18 mouse cellular contexts compared by ENCODE assay signal in genomic region chr15:86919704-86920103, GRCm38 (mm10).
A peak's percentile ranks its signal among the peaks of the same experiment; 100 is the strongest.
DNase-seq lines count a peak whose midpoint lies in the region; ATAC-seq lines count a peak whose summit lies in the region.
"Had no signal": no experiment of that assay in that cellular context is flagged by ENCODE, and none has a peak within 500 bp of the region (broad histone marks: within the 10 kb centered on the region; RNA-seq: fewer than 3 reads in every experiment).

No protein-coding gene starts in this region.

- peaks cover 2% of the 10 kb centered on the region; the same call in 1 of the 2 replicates for H3K27me3 ChIP-seq in hindbrain, embryonic 10.5 days (ENCODE audit: insufficient read depth, poor library complexity, severe bottlenecking)
- no peaks in the 10 kb centered on the region for H3K27me3 ChIP-seq in hindbrain, embryonic 13.5 days
- peaks cover 4% of the 10 kb centered on the region; the same call in 1 of the 2 replicates for H3K27me3 ChIP-seq in midbrain, embryonic 13.5 days
- no peaks in the 10 kb centered on the region for H3K27me3 ChIP-seq in heart, embryonic 12.5 days (replicated peaks)
- H3K27me3 ChIP-seq: embryonic facial prominence, embryonic 13.5 days had no signal

- H3K4me2 ChIP-seq in hindbrain, embryonic 13.5 days, result 0 out of 2 replicates have a peak overlapping the region, but pooled peaks have one; percentile 4
- H3K4me2 ChIP-seq in midbrain, embryonic 13.5 days (replicated peaks), result no peak overlapping the region; the same call in 1 of the 2 replicates
- H3K4me2 ChIP-seq in heart, embryonic 12.5 days, result no peak overlapping the region
- H3K4me2 ChIP-seq: embryonic facial prominence, embryonic 13.5 days had no signal

- intact Hi-C loops in left cerebral cortex, postnatal 4 days (cut with DNase I), result no loop called here

- no peaks in the 10 kb centered on the region for H3K9me3 ChIP-seq in hindbrain, embryonic 10.5 days
- no peaks in the 10 kb centered on the region for H3K9me3 ChIP-seq in hindbrain, embryonic 13.5 days
- no peaks in the 10 kb centered on the region for H3K9me3 ChIP-seq in midbrain, embryonic 13.5 days
- no peaks in the 10 kb centered on the region for H3K9me3 ChIP-seq in heart, embryonic 12.5 days (replicated peaks)
- H3K9me3 ChIP-seq: embryonic facial prominence, embryonic 13.5 days had no signal

- H3K36me3 ChIP-seq in hindbrain, embryonic 10.5 days, result no peaks in the 10 kb centered on the region
- H3K36me3 ChIP-seq in hindbrain, embryonic 13.5 days, result no peaks in the 10 kb centered on the region
- H3K36me3 ChIP-seq in midbrain, embryonic 13.5 days, result no peaks in the 10 kb centered on the region
- H3K36me3 ChIP-seq in heart, embryonic 12.5 days, result no peaks in the 10 kb centered on the region
- H3K36me3 ChIP-seq: embryonic facial prominence, embryonic 13.5 days had no signal

- H3K27ac ChIP-seq in hindbrain, embryonic 10.5 days, result peak overlapping the region; percentile 1; the same call in 1 of the 2 replicates
- H3K27ac ChIP-seq in hindbrain, embryonic 13.5 days, result peak overlapping the region; percentile 75
- peak overlapping the region; percentile 74 for H3K27ac ChIP-seq in midbrain, embryonic 13.5 days
- H3K27ac ChIP-seq in heart, embryonic 12.5 days (ENCODE audit: poor library complexity, severe bottlenecking), result no peak overlapping the region
- H3K27ac ChIP-seq: embryonic facial prominence, embryonic 13.5 days; kidney, postnatal 0 days had no signal

- H3K4me3 ChIP-seq in hindbrain, embryonic 10.5 days, result no peak overlapping the region
- H3K4me3 ChIP-seq in hindbrain, embryonic 13.5 days, result no peak overlapping the region
- no peak overlapping the region for H3K4me3 ChIP-seq in midbrain, embryonic 13.5 days (replicated peaks)
- no peak overlapping the region for H3K4me3 ChIP-seq in heart, embryonic 12.5 days
- H3K4me3 ChIP-seq: embryonic facial prominence, embryonic 13.5 days had no signal

- H3K4me1 ChIP-seq in hindbrain, embryonic 10.5 days (replicated peaks), result peaks cover 28% of the 10 kb centered on the region
- H3K4me1 ChIP-seq in hindbrain, embryonic 13.5 days (replicated peaks), result peaks cover 34% of the 10 kb centered on the region
- peaks cover 32% of the 10 kb centered on the region for H3K4me1 ChIP-seq in midbrain, embryonic 13.5 days (replicated peaks)
- H3K4me1 ChIP-seq in heart, embryonic 12.5 days (replicated peaks), result peaks cover 10% of the 10 kb centered on the region; the same call in 1 of the 2 replicates

- H3K9ac ChIP-seq in hindbrain, embryonic 13.5 days, result no peak overlapping the region
- H3K9ac ChIP-seq in midbrain, embryonic 13.5 days (replicated peaks), result no peak overlapping the region
- no peak overlapping the region for H3K9ac ChIP-seq in heart, embryonic 12.5 days
- H3K9ac ChIP-seq: embryonic facial prominence, embryonic 13.5 days had no signal

- DNase-seq in left cerebral cortex, postnatal 4 days, result peak; percentile 32
- no peak for DNase-seq in left cerebral cortex, adult 18-20 months (ENCODE audit: low spot score in 2 of 2)
- no peak for DNase-seq in hindbrain, embryonic 10.5 days (ENCODE audit: low spot score)
- DNase-seq in frontal cortex, postnatal 10 days (ENCODE audit: low spot score in 2 of 2), result no peak
- DNase-seq in urinary bladder, postnatal 4 days (ENCODE audit: low spot score in 2 of 2), result no peak
- DNase-seq: adrenal gland, adult 2 months; cerebellum, adult 9-10 months; gastrocnemius, postnatal 36 days; liver; lung, postnatal 10 days; spleen, adult 18-20 months; thymus, postnatal 25 days had no signal

- 45% methylated on average over 8 of the region's 8 CpGs for WGBS in hindbrain, embryonic 10.5 days
- 30% methylated on average over 8 of the region's 8 CpGs for WGBS in hindbrain, embryonic 13.5 days
- 32% methylated on average over 8 of the region's 8 CpGs for WGBS in midbrain, embryonic 13.5 days
- WGBS in heart, embryonic 12.5 days, result 37% methylated on average over 8 of the region's 8 CpGs

- peak; percentile 59; the same call in 1 of the 2 replicates for ATAC-seq in hindbrain, embryonic 13.5 days (ENCODE audit: low FRiP score)
- ATAC-seq in midbrain, embryonic 13.5 days, result peak; percentile 79
- no peak for ATAC-seq in heart, embryonic 12.5 days (ENCODE audit: insufficient number of reproducible peaks, low FRiP score)
- ATAC-seq: intestine, postnatal 0 days had no signal
